Mouse (Mus musculus) NIH3T3 (cell line): ENCODE results near the gene Upp1.

Source experiments
- DNase-seq: peaks from one replicate; pipeline ENCODE4 v3.0.0-alpha.2; 2012; ENCODE audit warnings: low read depth

The Upp1 gene

GRCm38 (mm10) chr11:9159953-9160352, 42.0 kb downstream of the Upp1 start:
- peak; percentile 6 for DNase-seq

GRCm38 (mm10) chr11:9167331-9167730, 49.4 kb downstream of the Upp1 start:
- DNase-seq = no peak

- DNase-seq = no peak
Observed at GRCm38 (mm10) chr11:9181477-9181876, 63.6 kb downstream of the Upp1 start.
